Mouse (Mus musculus): ENCODE data around the gene Lce1e.

GRCm38 (mm10) chr3:92691688-92692087, 17.2 kb downstream of the Lce1e start:
- TF ChIP-seq POLR2A (IDR thresholded peaks at IDR 0.05; ENCODE audit: extremely low read depth, insufficient read depth, low read length), result no peak
- no peak for TF ChIP-seq CTCF (IDR thresholded peaks at IDR 0.05; ENCODE audit: low read depth, low read length)
